Mouse (Mus musculus) bone marrow macrophage, adult 2 months (primary cell): ENCODE data around the gene Tmem222.

Experiments used
- CTCF ChIP-seq: IDR thresholded peaks from 2 replicates; pipeline ENCODE4 v1.5.1; 2012; ENCODE audit warnings: low read depth, mild to moderate bottlenecking, low read length, moderate library complexity
- POLR2A ChIP-seq: IDR thresholded peaks from 2 replicates; pipeline ENCODE4 v1.6.1; 2012; ENCODE audit warnings: mild to moderate bottlenecking, low read depth, low read length, borderline replicate concordance

DNA sequence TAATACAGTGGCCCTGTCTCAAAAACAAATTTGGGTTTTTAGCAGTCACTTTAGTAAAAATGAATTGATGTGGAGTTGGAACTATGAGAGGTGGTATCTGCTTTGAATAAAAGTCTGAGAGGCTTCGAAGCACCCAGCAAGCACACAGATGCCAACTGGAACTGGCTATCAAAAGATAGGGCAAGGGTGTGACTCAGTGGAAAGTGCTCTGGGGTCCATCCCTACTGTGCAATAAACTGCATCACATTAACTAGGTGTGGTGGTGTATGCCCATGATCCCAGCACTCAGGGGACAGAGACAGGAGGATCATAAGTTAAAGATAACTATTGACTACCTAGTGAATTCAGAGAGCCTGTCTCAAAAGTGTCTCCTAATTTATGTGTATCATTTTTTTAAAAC lies 13.7 kb upstream of the Tmem222 start:
- TF ChIP-seq CTCF, result no peak
- TF ChIP-seq POLR2A, result no peak
